Comparison of ENCODE assay signal across 25 mouse cellular contexts in the genomic region with DNA sequence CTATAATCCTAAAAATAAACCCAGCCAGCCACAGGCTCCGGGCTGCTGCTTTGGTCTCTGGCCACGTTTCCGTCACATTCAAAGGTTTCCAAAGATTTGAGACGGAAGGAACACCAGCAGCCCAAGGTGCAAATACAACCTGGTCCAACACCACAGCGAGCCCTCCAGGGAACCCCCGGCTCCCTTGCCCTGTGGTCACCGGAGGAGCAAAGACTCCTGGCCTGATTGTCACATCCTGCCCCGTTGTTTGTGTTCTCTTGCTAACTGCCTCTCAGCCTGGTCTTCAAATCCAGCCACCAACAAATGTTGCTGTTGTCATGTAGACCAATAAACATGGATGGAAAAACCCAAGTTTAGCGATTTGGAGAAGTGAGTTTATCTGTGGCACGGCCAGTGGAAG. TPM values are rescaled to one million over a fixed set of nuclear protein-coding genes. Genes with fewer than 3 reads are reported as not detected.
"Had no signal": no experiment of that assay in that cellular context is flagged by ENCODE, and none has a peak within 500 bp of the region (broad histone marks: within the 10 kb centered on the region; RNA-seq: fewer than 3 reads in every experiment).

No protein-coding gene starts in this region.

- H3K4me1 ChIP-seq: midbrain, embryonic 12.5 days; neural tube, embryonic 13.5 days; neural tube, embryonic 15.5 days had no signal

- H3K9me3 ChIP-seq: midbrain, embryonic 12.5 days; neural tube, embryonic 13.5 days; neural tube, embryonic 15.5 days had no signal

- DNase-seq: lung, adult 18-20 months; lung, embryonic 14.5 days; lung, postnatal 10 days; lung, postnatal 4 days; midbrain, embryonic 14.5 days; retina, postnatal 1 day; right cerebral cortex, adult 18-20 months; right cerebral cortex, postnatal 25 days; right cerebral cortex, postnatal 4 days; spleen, adult 18-20 months; thymus, adult 18-20 months; thymus, postnatal 14 days; thymus, postnatal 36 days had no signal

- H3K36me3 ChIP-seq: midbrain, embryonic 10.5 days; midbrain, embryonic 12.5 days; neural tube, embryonic 13.5 days; neural tube, embryonic 15.5 days had no signal

- ATAC-seq: midbrain, embryonic 16.5 days had no signal

- H3K4me2 ChIP-seq: lung, embryonic 14.5 days; midbrain, embryonic 12.5 days; neural tube, embryonic 13.5 days; neural tube, embryonic 15.5 days had no signal

- H3K9ac ChIP-seq: lung, embryonic 14.5 days; midbrain, embryonic 12.5 days; neural tube, embryonic 13.5 days; neural tube, embryonic 15.5 days had no signal

- H3K27ac ChIP-seq: midbrain, embryonic 10.5 days; midbrain, embryonic 12.5 days; neural tube, embryonic 13.5 days; neural tube, embryonic 15.5 days had no signal

- H3K4me3 ChIP-seq: midbrain, embryonic 10.5 days; midbrain, embryonic 12.5 days; myocyte; neural tube, embryonic 13.5 days; neural tube, embryonic 15.5 days had no signal

RNA-seq across cellular contexts. Expression of a gene that starts 37.2 kb away (rescaled TPM):
- total RNA-seq: megakaryocyte-erythroid progenitor cell, adult 5-6 weeks had no signal
- polyA plus RNA-seq: liver, embryonic 16.5 days; lung, embryonic 16.5 days; neural tube, embryonic 11.5 days; small intestine, adult 2 months; stomach, embryonic 14.5 days had no signal
